Mouse (Mus musculus) limb, embryonic 11.5 days (tissue): Measurements from ENCODE around the gene Cacng6. TPM values are rescaled to one million over a fixed set of nuclear protein-coding genes. Genes with fewer than 3 reads are reported as not detected.
A peak's percentile ranks its signal among the peaks of the same experiment; 100 is the strongest.

Source experiments
- ATAC-seq: fragments of 200-750 bp; cut with Nextera tagmentation; 2 replicates; pipeline ENCODE4 v1.8.0; 2017; ENCODE audit warnings: low read depth; ENCODE audit not compliant: insufficient number of reproducible peaks, low FRiP score, low TSS enrichment
- DNase-seq: peaks from one replicate; pipeline ENCODE4 v3.0.0-alpha.2; 2015; ENCODE audit warnings: low spot score
- H3K27ac ChIP-seq: fragments of 300-500 bp; sonication (generic); replicated peaks from 2 replicates; pipeline ENCODE4 v1.5.1; 2014; ENCODE audit warnings: low read depth, mild to moderate bottlenecking, low read length
- H3K27me3 ChIP-seq: fragments of 300-500 bp; sonication (generic); 2 replicates; pipeline ENCODE4 v1.6.1; 2014; ENCODE audit warnings: mild to moderate bottlenecking, low read length, mixed read lengths; ENCODE audit not compliant: control insufficient read depth, insufficient read depth
- H3K36me3 ChIP-seq: fragments of 300-500 bp; sonication (generic); 2 replicates; pipeline ENCODE4 v1.6.1; 2014; ENCODE audit warnings: mild to moderate bottlenecking, low read length, moderate library complexity, mixed read lengths; ENCODE audit not compliant: control insufficient read depth, insufficient read depth
- H3K4me1 ChIP-seq: fragments of 300-500 bp; sonication (generic); 2 replicates; pipeline ENCODE4 v1.6.1; 2014; ENCODE audit warnings: low read length, mixed read lengths; ENCODE audit not compliant: control insufficient read depth, insufficient read depth
- H3K4me2 ChIP-seq: fragments of 300-500 bp; sonication (generic); 2 replicates; pipeline ENCODE4 v1.6.1; 2014; ENCODE audit warnings: low read depth, mild to moderate bottlenecking, moderate library complexity; ENCODE audit not compliant: severe bottlenecking
- H3K4me3 ChIP-seq: fragments of 300-500 bp; sonication (generic); 2 replicates; pipeline ENCODE4 v1.5.1; 2014; ENCODE audit warnings: low read depth, low read length
- H3K9ac ChIP-seq: fragments of 300-500 bp; sonication (generic); 2 replicates; pipeline ENCODE4 v1.6.1; 2014; ENCODE audit warnings: mild to moderate bottlenecking, low read length
- H3K9me3 ChIP-seq: fragments of 300-500 bp; sonication (generic); 2 replicates; pipeline ENCODE4 v1.6.1; 2016; ENCODE audit warnings: low read length; ENCODE audit not compliant: control insufficient read depth
- WGBS: fragments of 180-500 bp; shearing (Covaris S2); extraction: QIAGEN DNeasy Blood & Tissue Kit; methylation state at CpG from one replicate; pipeline ENCODE4 v1.1.7; 2014; 5-methylcytosine and 5-hydroxymethylcytosine counted together
- polyA plus RNA-seq: library from polyadenylated mRNA; unstranded; fragments of >200 nt; fragmentation: Nextera tagmentation; extraction: Ambion mirVana; gene quantifications from 2 replicates; pipeline ENCODE4 v1.2.1, GENCODE M21; 2014

Gene Cacng6
- polyA plus RNA-seq, 1 experiment from 2014 or later: 0.25 TPM

DNA sequence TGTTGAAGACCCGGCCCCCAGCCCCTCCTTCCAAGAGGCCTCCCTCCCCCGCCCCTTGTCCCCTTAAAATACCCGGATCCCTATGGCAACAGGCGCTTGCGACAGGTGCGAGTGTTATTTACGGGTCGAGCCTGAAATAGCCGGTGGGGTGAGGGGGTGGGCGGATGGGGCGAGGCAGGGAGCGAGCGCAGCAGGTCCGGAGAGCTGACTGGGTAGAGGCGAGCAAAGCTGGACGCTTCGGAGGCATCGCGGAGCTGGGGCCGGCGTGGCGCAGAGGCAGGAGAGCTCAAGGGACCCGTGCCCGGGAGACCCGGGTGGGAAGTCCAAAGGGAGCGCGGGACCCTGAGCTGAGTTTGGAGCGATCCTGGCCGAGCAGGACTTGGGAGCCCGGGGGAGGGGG is 565 bp upstream of the Cacng6 start:
- ATAC-seq (peak; percentile 71), DNase-seq (peak; percentile 44)
- Histone ChIP-seq H3K4me2 (peak overlapping the region; percentile 33), H3K4me3 (peak overlapping the region; percentile 25), H3K36me3 (no peaks in the 10 kb centered on the region), H3K27me3 (peaks cover 36% of the 10 kb centered on the region), H3K27ac (no peak overlapping the region), H3K9me3 (no peaks in the 10 kb centered on the region), H3K4me1 (no peaks in the 10 kb centered on the region; the same call in 1 of the 2 replicates), H3K9ac (no peak overlapping the region)
- under 1% methylated on average over 30 of the region's 30 CpGs for WGBS

DNA sequence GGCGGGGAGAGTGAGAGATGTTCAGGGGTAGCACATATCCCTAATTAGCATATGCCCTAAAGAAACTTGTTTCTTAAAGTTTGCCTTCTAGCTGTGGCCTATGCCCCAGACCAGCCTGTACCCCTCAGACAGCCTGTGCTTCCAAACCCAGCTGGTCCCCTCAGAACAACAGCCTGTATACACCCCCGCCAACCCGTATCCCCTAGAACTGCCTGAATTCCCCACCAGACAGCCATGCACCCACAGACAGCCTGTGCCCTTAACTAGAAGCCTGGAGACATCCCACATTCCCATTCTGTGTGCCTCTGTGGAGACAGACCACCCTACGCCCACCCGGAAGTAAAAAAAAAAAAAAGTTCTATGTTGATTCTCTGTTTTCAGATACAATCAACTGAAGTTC is 1.1 kb downstream of the Cacng6 start:
- Histone ChIP-seq H3K4me1 (no peaks in the 10 kb centered on the region; the same call in 1 of the 2 replicates), H3K36me3 (no peaks in the 10 kb centered on the region), H3K27ac (no peak overlapping the region), H3K9ac (no peak overlapping the region), H3K4me3 (no peak overlapping the region), H3K9me3 (no peaks in the 10 kb centered on the region), H3K4me2 (no peak overlapping the region), H3K27me3 (peaks cover 36% of the 10 kb centered on the region)
- DNase-seq (no peak), ATAC-seq (no peak)
- WGBS: 89% methylated on average over 5 of the region's 5 CpGs

DNA sequence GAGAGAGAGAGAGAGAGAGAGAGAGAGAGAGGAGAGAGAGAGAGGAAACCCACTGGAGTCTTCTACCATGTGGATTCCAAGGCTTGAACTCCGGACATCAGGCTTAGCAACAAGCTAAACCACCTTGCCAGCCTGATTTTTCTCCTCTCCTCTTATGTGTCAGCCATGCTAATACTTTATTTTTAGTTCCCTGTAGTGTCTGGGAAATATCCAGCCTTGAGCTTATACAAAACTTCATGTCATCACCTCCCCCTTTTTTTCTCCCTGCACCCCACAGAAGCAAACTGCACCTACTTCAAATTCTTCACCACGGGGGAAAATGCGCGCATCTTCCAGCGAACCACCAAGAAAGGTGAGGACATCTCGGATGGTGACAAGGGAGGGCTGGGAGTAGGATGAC is 6.2 kb downstream of the Cacng6 start:
- Histone ChIP-seq H3K4me3 (no peak overlapping the region), H3K9ac (no peak overlapping the region), H3K27ac (no peak overlapping the region), H3K27me3 (peaks cover 5% of the 10 kb centered on the region), H3K9me3 (no peaks in the 10 kb centered on the region), H3K4me1 (no peaks in the 10 kb centered on the region), H3K4me2 (no peak overlapping the region), H3K36me3 (no peaks in the 10 kb centered on the region)
- ATAC-seq (no peak), DNase-seq (no peak)
- WGBS: 77% methylated on average over 6 of the region's 6 CpGs

DNA sequence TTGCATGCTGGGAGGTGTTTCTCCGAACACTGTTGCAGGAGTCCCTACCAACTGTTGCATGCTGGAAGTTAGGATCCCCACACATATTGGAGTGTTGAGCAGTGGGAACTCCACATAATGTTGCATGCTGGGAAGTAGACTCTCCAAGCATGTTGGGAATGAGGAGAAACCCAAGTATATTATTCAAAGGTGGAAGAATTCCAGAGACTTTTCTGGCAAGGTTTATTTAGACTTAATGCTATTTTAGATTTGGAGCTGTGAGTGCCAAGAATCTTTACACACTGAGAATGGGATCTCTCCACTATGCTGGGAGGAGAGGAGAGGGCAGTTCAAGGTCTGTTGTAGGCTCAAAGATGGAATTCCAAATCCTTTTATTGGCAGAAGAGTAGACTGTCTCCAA is 8.1 kb downstream of the Cacng6 start:
- ATAC-seq: no peak
- H3K9ac ChIP-seq: no peak overlapping the region
- H3K4me2 ChIP-seq: no peak overlapping the region
- H3K9me3 ChIP-seq: no peaks in the 10 kb centered on the region
- no peak overlapping the region for H3K27ac ChIP-seq
- H3K36me3 ChIP-seq: no peaks in the 10 kb centered on the region
- H3K4me1 ChIP-seq: no peaks in the 10 kb centered on the region
- no peak overlapping the region for H3K4me3 ChIP-seq
- DNase-seq: no peak
- no peaks in the 10 kb centered on the region for H3K27me3 ChIP-seq
- 93% methylated on average over 1 of the region's 1 CpGs for WGBS

DNA sequence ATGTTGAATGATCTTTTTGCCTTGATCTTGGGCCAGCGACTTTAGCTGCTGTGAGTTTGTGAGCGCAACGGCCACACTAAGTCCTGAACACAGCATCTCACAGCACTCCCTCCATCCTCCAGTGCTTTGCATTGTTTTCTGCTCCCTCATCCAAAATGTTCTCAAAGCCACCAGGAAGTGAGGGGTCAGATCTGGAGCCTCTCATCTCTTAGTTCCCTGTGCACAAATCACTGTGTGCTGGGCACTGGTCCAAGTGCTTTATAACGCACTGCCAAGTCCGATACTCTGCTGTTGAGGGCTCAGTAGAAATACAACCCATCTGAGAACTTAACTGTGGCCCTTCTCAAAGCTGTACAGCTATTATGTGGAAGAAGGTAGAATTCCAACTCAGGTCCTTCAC is 13.9 kb downstream of the Cacng6 start:
- Histone ChIP-seq H3K9ac (no peak overlapping the region), H3K27ac (no peak overlapping the region), H3K4me1 (no peaks in the 10 kb centered on the region), H3K9me3 (no peaks in the 10 kb centered on the region), H3K4me3 (no peak overlapping the region), H3K27me3 (no peaks in the 10 kb centered on the region), H3K4me2 (no peak overlapping the region), H3K36me3 (no peaks in the 10 kb centered on the region)
- ATAC-seq (no peak), DNase-seq (no peak)
- 72% methylated on average over 5 of the region's 5 CpGs for WGBS

DNA sequence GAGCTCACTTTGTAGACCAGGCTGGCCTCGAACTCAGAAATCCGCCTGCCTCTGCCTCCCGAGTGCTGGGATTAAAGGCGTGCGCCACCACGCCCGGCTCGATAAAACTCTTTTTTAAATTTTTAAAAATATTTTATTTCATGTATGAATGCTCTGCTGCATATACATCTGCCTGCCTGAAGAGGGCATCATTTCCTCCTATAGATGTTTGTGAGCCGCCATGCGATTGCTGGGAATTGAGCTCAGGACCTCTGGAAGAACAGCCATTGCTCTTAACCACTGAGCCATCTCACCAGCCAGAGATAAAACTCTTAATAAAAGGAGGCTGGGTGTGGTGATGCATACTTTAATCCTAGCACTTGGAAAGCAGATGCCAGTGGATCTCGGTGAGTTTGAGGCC is 16.0 kb downstream of the Cacng6 start:
- Histone ChIP-seq H3K4me2 (no peak overlapping the region), H3K9me3 (no peaks in the 10 kb centered on the region), H3K27ac (no peak overlapping the region), H3K27me3 (no peaks in the 10 kb centered on the region), H3K4me1 (no peaks in the 10 kb centered on the region), H3K4me3 (no peak overlapping the region), H3K36me3 (no peaks in the 10 kb centered on the region), H3K9ac (no peak overlapping the region)
- DNase-seq (no peak), ATAC-seq (no peak)
- WGBS: 86% methylated on average over 10 of the region's 11 CpGs

DNA sequence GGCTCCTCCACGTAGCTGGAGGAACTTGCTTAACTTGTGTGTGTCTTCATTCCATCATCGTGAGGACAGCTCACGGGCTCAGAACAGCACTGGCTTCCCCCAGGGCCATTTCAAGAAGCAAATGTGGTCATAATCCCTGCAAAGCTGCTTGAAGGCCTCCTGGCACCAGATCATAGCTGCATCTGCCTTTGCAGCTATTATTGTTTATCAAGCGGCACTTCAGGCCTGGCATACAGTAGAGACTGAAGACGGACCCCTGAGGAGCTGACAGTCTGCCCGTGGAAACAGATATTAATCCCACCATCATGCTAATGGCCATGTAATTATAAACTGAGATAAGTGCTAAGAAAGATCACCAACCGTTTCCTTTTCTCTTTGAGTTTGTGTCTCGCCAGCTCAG is 16.5 kb downstream of the Cacng6 start:
- Histone ChIP-seq H3K9ac (no peak overlapping the region), H3K4me1 (no peaks in the 10 kb centered on the region), H3K9me3 (no peaks in the 10 kb centered on the region), H3K4me3 (no peak overlapping the region), H3K27me3 (no peaks in the 10 kb centered on the region), H3K4me2 (no peak overlapping the region), H3K36me3 (no peaks in the 10 kb centered on the region), H3K27ac (no peak overlapping the region)
- no peak for DNase-seq
- no peak for ATAC-seq
- 81% methylated on average over 8 of the region's 8 CpGs for WGBS

DNA sequence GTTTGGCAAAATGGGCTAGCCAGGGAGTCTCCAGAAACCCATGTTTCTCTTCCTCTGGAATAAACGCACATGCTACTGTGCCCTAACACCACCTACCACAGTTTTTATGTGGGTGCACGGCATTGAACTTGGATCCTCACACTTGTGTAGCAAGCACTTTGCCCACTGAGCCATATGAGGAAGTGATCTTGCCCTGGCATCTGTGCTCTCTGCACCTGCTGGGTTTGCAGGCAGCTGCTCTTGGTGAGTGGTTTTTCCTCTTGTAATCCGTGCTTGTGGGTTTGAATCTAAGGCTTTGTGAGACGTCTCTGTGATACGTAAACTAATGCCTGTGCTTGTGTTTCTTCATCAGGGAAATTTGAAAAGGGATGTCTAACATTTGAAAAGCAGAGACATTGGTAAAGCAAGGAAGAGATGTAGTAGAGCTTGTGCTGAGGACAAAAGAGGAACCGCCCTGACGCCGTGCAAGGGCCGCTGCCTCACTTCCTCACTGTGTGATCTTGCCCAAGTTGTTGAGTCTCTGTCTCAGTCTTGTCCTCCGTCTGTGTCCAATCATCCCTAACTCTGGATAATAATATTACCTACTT is 18.6 kb downstream of the Cacng6 start:
- Histone ChIP-seq H3K27ac (no peak overlapping the region), H3K9ac (no peak overlapping the region), H3K9me3 (no peaks in the 10 kb centered on the region), H3K4me1 (no peaks in the 10 kb centered on the region), H3K4me3 (no peak overlapping the region), H3K36me3 (no peaks in the 10 kb centered on the region), H3K27me3 (no peaks in the 10 kb centered on the region), H3K4me2 (no peak overlapping the region)
- WGBS: 91% methylated on average over 10 of the region's 10 CpGs
- DNase-seq (no peak), ATAC-seq (no peak)

DNA sequence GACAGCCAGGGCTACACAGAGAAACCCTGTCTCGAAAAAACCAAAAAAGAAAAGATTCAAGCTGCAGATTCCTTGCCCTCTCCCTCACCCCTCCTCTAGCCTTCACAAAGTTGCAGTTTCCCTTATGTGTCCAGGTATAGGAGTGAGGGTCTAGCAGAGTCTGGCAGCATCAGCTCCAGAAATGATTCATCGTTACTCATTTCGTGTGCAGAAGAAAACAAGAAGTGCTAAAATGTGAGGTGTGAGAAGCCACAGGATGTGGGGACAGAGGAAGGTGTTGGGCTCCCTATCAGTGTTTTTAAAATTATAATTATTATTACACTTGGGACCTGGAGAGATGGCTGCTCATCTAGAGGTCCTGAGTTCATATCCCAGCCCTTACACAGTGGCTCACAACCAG is 20.7 kb downstream of the Cacng6 start:
- Histone ChIP-seq H3K27ac (no peak overlapping the region), H3K27me3 (no peaks in the 10 kb centered on the region), H3K4me3 (no peak overlapping the region), H3K4me2 (no peak overlapping the region), H3K9ac (no peak overlapping the region), H3K36me3 (no peaks in the 10 kb centered on the region), H3K4me1 (no peaks in the 10 kb centered on the region), H3K9me3 (no peaks in the 10 kb centered on the region)
- DNase-seq (no peak), ATAC-seq (no peak)
- 73% methylated on average over 3 of the region's 3 CpGs for WGBS
